Comparison of ENCODE assay signal across 8 mouse cellular contexts in the genomic region with DNA sequence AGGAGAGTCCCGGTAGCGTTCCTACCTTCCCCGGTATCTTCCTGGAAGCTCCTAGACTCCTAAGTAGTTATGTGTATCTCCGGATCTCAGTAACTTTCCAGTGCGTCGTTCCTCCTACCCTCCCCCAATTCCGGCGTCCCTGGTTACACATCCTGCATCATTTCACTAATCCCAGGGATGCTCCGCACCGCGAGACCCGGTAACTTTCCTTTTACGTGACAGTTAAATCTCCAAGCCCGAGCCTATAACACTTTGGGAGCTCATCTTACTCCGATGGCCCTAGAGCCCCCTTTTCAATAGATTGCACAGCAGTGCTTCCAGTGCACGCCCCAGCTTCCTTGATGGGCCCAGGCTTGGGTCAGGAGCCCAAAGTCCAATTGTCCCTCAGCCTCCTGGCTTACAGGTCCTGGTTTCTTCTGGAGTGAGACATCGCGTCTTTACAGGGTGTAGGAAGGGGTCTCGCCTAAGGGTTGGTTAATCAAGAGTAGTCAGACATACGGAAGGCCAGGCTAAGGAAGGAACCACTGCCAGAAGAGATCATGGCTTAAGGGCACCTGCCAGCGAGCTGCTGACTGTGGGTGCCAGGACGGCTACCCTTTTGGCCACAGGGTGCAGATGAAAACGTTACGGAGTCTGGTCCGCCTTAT. TPM values are rescaled to one million over a fixed set of nuclear protein-coding genes. Genes with fewer than 3 reads are reported as not detected.
DNase-seq lines count a peak whose midpoint lies in the region; ATAC-seq lines count a peak whose summit lies in the region.

No protein-coding gene starts in this region.

- 0% methylated on average over 25 of the region's 25 CpGs for WGBS in forebrain, embryonic 13.5 days
- under 1% methylated on average over 25 of the region's 25 CpGs for WGBS in hindbrain, embryonic 13.5 days

- peaks cover 13% of the 10 kb centered on the region for H3K4me1 ChIP-seq in forebrain, embryonic 13.5 days
- H3K4me1 ChIP-seq in hindbrain, embryonic 13.5 days (replicated peaks), result peaks cover 19% of the 10 kb centered on the region

- peak; percentile 75 for DNase-seq in cerebellum, adult 9-10 months
- no peak for DNase-seq in cerebellum, postnatal 4 days (ENCODE audit: low spot score in 2 of 2)
- peak; percentile 56 to 66 for DNase-seq in adrenal gland, postnatal 36 days
- DNase-seq in layer of hippocampus, postnatal 25 days (ENCODE audit: extremely low spot score in 1 of 2, low spot score in 1 of 2), result peak; percentile 26 to 49
- peak; percentile 42 for DNase-seq in lung, postnatal 14 days
- peak; percentile 68 to 77 for DNase-seq in right cerebral cortex, adult 2 months (ENCODE audit: low spot score in 2 of 2)

- peaks cover 35% of the 10 kb centered on the region for H3K36me3 ChIP-seq in forebrain, embryonic 13.5 days (ENCODE audit: poor library complexity, severe bottlenecking)
- peaks cover 29% of the 10 kb centered on the region for H3K36me3 ChIP-seq in hindbrain, embryonic 13.5 days

- H3K4me3 ChIP-seq in forebrain, embryonic 13.5 days, result peak overlapping the region; percentile 60
- H3K4me3 ChIP-seq in hindbrain, embryonic 13.5 days, result peak overlapping the region; percentile 56

- no peaks in the 10 kb centered on the region for H3K27me3 ChIP-seq in forebrain, embryonic 13.5 days
- no peaks in the 10 kb centered on the region for H3K27me3 ChIP-seq in hindbrain, embryonic 13.5 days

- ATAC-seq in forebrain, embryonic 13.5 days, result peak; percentile 44
- peak; percentile 61 for ATAC-seq in hindbrain, embryonic 13.5 days (ENCODE audit: low FRiP score)

- H3K4me2 ChIP-seq in forebrain, embryonic 13.5 days, result peak overlapping the region; percentile 98
- peak overlapping the region; percentile 86 for H3K4me2 ChIP-seq in hindbrain, embryonic 13.5 days

- H3K9ac ChIP-seq in forebrain, embryonic 13.5 days, result peak overlapping the region; percentile 75
- H3K9ac ChIP-seq in hindbrain, embryonic 13.5 days, result peak overlapping the region; percentile 74

- H3K9me3 ChIP-seq in forebrain, embryonic 13.5 days (replicated peaks), result no peaks in the 10 kb centered on the region
- H3K9me3 ChIP-seq in hindbrain, embryonic 13.5 days, result no peaks in the 10 kb centered on the region

- peak overlapping the region; percentile 64 for H3K27ac ChIP-seq in forebrain, embryonic 13.5 days
- peak overlapping the region; percentile 84 for H3K27ac ChIP-seq in hindbrain, embryonic 13.5 days

RNA-seq across cellular contexts. Expression of gene Pnpla6, which starts 0.7 kb away (rescaled TPM):
- total RNA-seq in adrenal gland, postnatal 36 days (2021), result 10 to 100 TPM; 35.8 to 37.1 TPM
- 20.3 and 23.8 TPM in 2 replicates for polyA plus RNA-seq in forebrain, embryonic 13.5 days (2015; fragmentation: Nextera tagmentation; extraction: Ambion mirVana)
- polyA plus RNA-seq in hindbrain, embryonic 13.5 days (2015; fragmentation: Nextera tagmentation; extraction: Ambion mirVana), result 34.8 and 37.3 TPM in 2 replicates
- 10 to 100 TPM; 59.1 to 77.1 TPM for total RNA-seq in layer of hippocampus, postnatal 25 days (2021)

RNA-seq across cellular contexts. Expression of gene Mcoln1, which starts 15.6 kb away (rescaled TPM):
- total RNA-seq in adrenal gland, postnatal 36 days (2021), result 10 to 100 TPM; 36.1 to 39.8 TPM
- polyA plus RNA-seq in forebrain, embryonic 13.5 days (2015; fragmentation: Nextera tagmentation; extraction: Ambion mirVana), result 68.5 and 68.7 TPM in 2 replicates
- 90.1 and 92.0 TPM in 2 replicates for polyA plus RNA-seq in hindbrain, embryonic 13.5 days (2015; fragmentation: Nextera tagmentation; extraction: Ambion mirVana)
- 10 to 100 TPM; 72.7 to 85.3 TPM for total RNA-seq in layer of hippocampus, postnatal 25 days (2021)

RNA-seq across cellular contexts. Expression of gene Zfp358, which starts 23.0 kb away (rescaled TPM):
- total RNA-seq in adrenal gland, postnatal 36 days (2021), result 10 to 100 TPM; 18.3 to 22.3 TPM
- polyA plus RNA-seq in forebrain, embryonic 13.5 days (2015; fragmentation: Nextera tagmentation; extraction: Ambion mirVana), result 67.2 and 72.0 TPM in 2 replicates
- polyA plus RNA-seq in hindbrain, embryonic 13.5 days (2015; fragmentation: Nextera tagmentation; extraction: Ambion mirVana), result 77.4 and 79.9 TPM in 2 replicates
- total RNA-seq in layer of hippocampus, postnatal 25 days (2021), result 10 to 100 TPM; 29.0 to 32.5 TPM

RNA-seq across cellular contexts. Expression of gene Tex45, which starts 45.2 kb away (rescaled TPM):
- not detected for total RNA-seq in adrenal gland, postnatal 36 days (2021)
- 0.10 TPM in 1 of 2 replicates, not detected in the other for polyA plus RNA-seq in forebrain, embryonic 13.5 days (2015; fragmentation: Nextera tagmentation; extraction: Ambion mirVana)
- 0.30 and 0.54 TPM in 2 replicates for polyA plus RNA-seq in hindbrain, embryonic 13.5 days (2015; fragmentation: Nextera tagmentation; extraction: Ambion mirVana)
- under 1 TPM; 0.23 to 0.30 TPM for total RNA-seq in layer of hippocampus, postnatal 25 days (2021)

RNA-seq across cellular contexts. Expression of gene Pex11g, which starts 48.4 kb away (rescaled TPM):
- 10 to 100 TPM in 1 of 2 experiments, 1 to 10 TPM in 1; 5.7 to 13.6 TPM for total RNA-seq in adrenal gland, postnatal 36 days (2021)
- polyA plus RNA-seq in forebrain, embryonic 13.5 days (2015; fragmentation: Nextera tagmentation; extraction: Ambion mirVana), result 3.9 and 4.8 TPM in 2 replicates
- 4.2 and 5.3 TPM in 2 replicates for polyA plus RNA-seq in hindbrain, embryonic 13.5 days (2015; fragmentation: Nextera tagmentation; extraction: Ambion mirVana)
- 1 to 10 TPM in 1 of 2 experiments, under 1 TPM in 1; 0.59 to 1.2 TPM for total RNA-seq in layer of hippocampus, postnatal 25 days (2021)

Comparison
In these comparisons a context has a peak if more than half of its experiments do, and no peak if none do; other contexts are left out.
1. DNase-seq: peak in cerebellum, adult 9-10 months (single experiment), adrenal gland, postnatal 36 days (2 of 2), layer of hippocampus, postnatal 25 days (2 of 2), lung, postnatal 14 days (single experiment) and right cerebral cortex, adult 2 months (2 of 2); none in cerebellum, postnatal 4 days (0 of 2).